ENCODE assay signal across 7 mouse cellular contexts in the genomic region with DNA sequence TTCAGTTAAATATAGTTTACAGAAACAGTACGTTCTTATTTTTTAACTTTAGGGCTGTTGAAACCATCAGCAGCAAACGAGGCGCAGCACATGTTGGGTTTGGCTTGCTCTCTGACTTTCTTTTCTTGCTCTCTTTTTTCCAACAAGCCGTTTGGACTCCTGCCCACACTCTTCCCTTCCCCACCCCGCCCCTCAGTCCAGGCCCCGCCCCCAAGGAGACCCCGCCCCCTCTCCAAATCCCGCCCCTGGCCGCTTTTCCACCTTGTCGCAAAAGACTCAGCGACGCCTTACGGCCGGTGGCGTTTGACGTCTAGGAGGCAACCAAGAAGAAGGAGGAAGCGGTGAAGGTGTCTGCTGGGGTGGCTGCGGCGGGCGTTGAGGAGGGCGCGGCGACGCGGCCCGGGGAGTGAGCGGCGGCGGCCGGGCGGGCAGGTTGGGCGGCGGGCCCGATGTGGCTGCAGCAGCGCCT. TPM values are rescaled to one million over a fixed set of nuclear protein-coding genes. Genes with fewer than 3 reads are reported as not detected.
DNase-seq lines count a peak whose midpoint lies in the region; ATAC-seq lines count a peak whose summit lies in the region.

A gene (plus strand): TSS at position 320 of the 469 bp plus-strand sequence.

- H3K27ac ChIP-seq in intestine, embryonic 15.5 days = peak within 1 kb of the TSS; percentile 72
- peak within 1 kb of the TSS; percentile 26; the same call in 1 of the 2 replicates for H3K27ac ChIP-seq in midbrain, embryonic 11.5 days (ENCODE audit: low read depth, low read length)

- DNase-seq in adrenal gland, adult 2 months = peak; percentile 89
- peak; percentile 83 for DNase-seq in embryo, embryonic 11.5 days (ENCODE audit: low read depth, low spot score)
- DNase-seq in gastrocnemius, postnatal 36 days = peak; percentile 70 to 81
- DNase-seq in left cerebral cortex, postnatal 36 days (ENCODE audit: low spot score in 2 of 2) = peak; percentile 82 to 86
- DNase-seq in midbrain, embryonic 11.5 days (ENCODE audit: low spot score, missing footprints) = peak; percentile 96
- DNase-seq in skeletal muscle tissue, adult 2 months (ENCODE audit: low read depth, low spot score) = peak; percentile 91

- peaks cover 25% of the 10 kb centered on the region for H3K4me1 ChIP-seq in intestine, embryonic 15.5 days (replicated peaks)
- peaks cover 14% of the 10 kb centered on the region for H3K4me1 ChIP-seq in midbrain, embryonic 11.5 days (ENCODE audit: control insufficient read depth, insufficient read depth, low read length)

- no peaks in the 10 kb centered on the region for H3K27me3 ChIP-seq in intestine, embryonic 15.5 days (replicated peaks)
- H3K27me3 ChIP-seq in midbrain, embryonic 11.5 days (ENCODE audit: control insufficient read depth, insufficient read depth, low read length) = no peaks in the 10 kb centered on the region; the same call in 1 of the 2 replicates

- 2% methylated on average over 27 of the region's 35 CpGs for WGBS in intestine, embryonic 15.5 days
- WGBS in midbrain, embryonic 11.5 days = 5% methylated on average over 31 of the region's 35 CpGs

- peaks cover 12% of the 10 kb centered on the region for H3K36me3 ChIP-seq in intestine, embryonic 15.5 days
- H3K36me3 ChIP-seq in midbrain, embryonic 11.5 days (ENCODE audit: control insufficient read depth, insufficient read depth, low read length) = peaks cover 12% of the 10 kb centered on the region; the same call in 1 of the 2 replicates

- H3K9me3 ChIP-seq in intestine, embryonic 15.5 days = no peaks in the 10 kb centered on the region
- H3K9me3 ChIP-seq in midbrain, embryonic 11.5 days (ENCODE audit: control insufficient read depth, low read length) = no peaks in the 10 kb centered on the region

- peak within 1 kb of the TSS; percentile 87 for H3K4me2 ChIP-seq in intestine, embryonic 15.5 days (replicated peaks)
- peak within 1 kb of the TSS; percentile 100 for H3K4me2 ChIP-seq in midbrain, embryonic 11.5 days

- intact Hi-C loops in gastrocnemius, postnatal 36 days (cut with DNase I) = no loop called here
- intact Hi-C loops in left cerebral cortex, postnatal 36 days (cut with DNase I) = no loop called here

- H3K9ac ChIP-seq in intestine, embryonic 15.5 days = peak within 1 kb of the TSS; percentile 90
- peak within 1 kb of the TSS; percentile 84 for H3K9ac ChIP-seq in midbrain, embryonic 11.5 days (ENCODE audit: low read length)

- ATAC-seq in intestine, embryonic 15.5 days = peak; percentile 72
- ATAC-seq in midbrain, embryonic 11.5 days (ENCODE audit: low FRiP score) = peak; percentile 65

- peak within 1 kb of the TSS; percentile 95 for H3K4me3 ChIP-seq in intestine, embryonic 15.5 days (replicated peaks)
- H3K4me3 ChIP-seq in midbrain, embryonic 11.5 days (ENCODE audit: low read depth, low read length) = peak within 1 kb of the TSS; percentile 97

RNA-seq across cellular contexts. Expression of the gene that starts here (rescaled TPM):
- 10 to 100 TPM; 44.4 TPM for total RNA-seq in adrenal gland, adult 2 months (2021)
- 119 and 120 TPM in 2 replicates for polyA plus RNA-seq in adrenal gland, adult 2 months (2012; rRNA removed)
- total RNA-seq in gastrocnemius, postnatal 36 days (2021) = 10 to 100 TPM; 17.9 to 21.4 TPM
- polyA plus RNA-seq in intestine, embryonic 15.5 days (2015; fragmentation: Nextera tagmentation; extraction: Ambion mirVana) = 17.5 and 18.4 TPM in 2 replicates
- 10 to 100 TPM; 27.4 to 29.1 TPM for total RNA-seq in left cerebral cortex, postnatal 36 days (2021)
- polyA plus RNA-seq in midbrain, embryonic 11.5 days (2014; fragmentation: Nextera tagmentation; extraction: Ambion mirVana) = 14.3 and 15.3 TPM in 2 replicates

Comparison
In these comparisons a context has a peak if more than half of its experiments do, and no peak if none do; other contexts are left out.
1. Peak in every context shown above with its lines: DNase-seq, ATAC-seq, H3K4me3 ChIP-seq and H3K27ac ChIP-seq.